Mouse (Mus musculus) liver, adult 2 months (tissue): ENCODE data around the gene Celf2. TPM values are rescaled to one million over a fixed set of nuclear protein-coding genes. Genes with fewer than 3 reads are reported as not detected.

Experiments
- DNase-seq: peaks from one replicate; pipeline ENCODE4 v3.0.0-alpha.2; 2011; ENCODE audit warnings: low read depth, low spot score; ENCODE audit errors: extremely low read depth
- H3K27ac ChIP-seq: fragments of 200-500 bp; replicated peaks from 2 replicates; pipeline ENCODE4 v1.5.1; 2012; ENCODE audit warnings: low read depth, mild to moderate bottlenecking, control low read depth, inconsistent platforms, low read length; ENCODE audit not compliant: insufficient read depth
- H3K27me3 ChIP-seq: fragments of 200-500 bp; 2 replicates; pipeline ENCODE4 v1.6.1; 2012; ENCODE audit warnings: mild to moderate bottlenecking, moderate library complexity, low read length, inconsistent platforms; ENCODE audit not compliant: control insufficient read depth, insufficient read depth
- H3K36me3 ChIP-seq: fragments of 200-500 bp; 2 replicates; pipeline ENCODE4 v1.6.1; 2012; ENCODE audit warnings: low read length, inconsistent platforms; ENCODE audit not compliant: control insufficient read depth, insufficient read depth
- H3K4me1 ChIP-seq: fragments of 200-500 bp; 2 replicates; pipeline ENCODE4 v1.6.1; 2011; ENCODE audit warnings: low read length; ENCODE audit not compliant: control insufficient read depth, insufficient read depth
- H3K4me3 ChIP-seq: fragments of 200-500 bp; 2 replicates; pipeline ENCODE4 v1.5.1; 2011; ENCODE audit warnings: low read depth, mild to moderate bottlenecking, control low read depth, low read length, moderate library complexity; ENCODE audit not compliant: insufficient read depth
- H3K79me2 ChIP-seq: fragments of 200-500 bp; 2 replicates; pipeline ENCODE4 v1.6.1; 2012; ENCODE audit warnings: inconsistent platforms, mild to moderate bottlenecking, low read length, moderate library complexity; ENCODE audit not compliant: control insufficient read depth, insufficient read depth
- H3K9ac ChIP-seq: fragments of 200-500 bp; 2 replicates; pipeline ENCODE4 v1.6.1; 2012; ENCODE audit warnings: low read depth, mild to moderate bottlenecking, control low read depth, inconsistent platforms, low read length
- CTCF ChIP-seq: fragments of 200-500 bp; IDR thresholded peaks from 2 replicates; pipeline ENCODE4 v1.5.1; 2011; ENCODE audit warnings: low read depth, low read length, control low read depth
- POLR2A ChIP-seq: fragments of 200-500 bp; IDR thresholded peaks from 2 replicates; pipeline ENCODE4 v1.6.1; 2011; ENCODE audit warnings: low read length, control low read depth; ENCODE audit not compliant: insufficient read depth; ENCODE audit errors: extremely low read depth
- WGBS: fragments of 180-500 bp; shearing (Covaris S2); methylation state at CpG from one replicate; pipeline ENCODE4 v1.1.7; 2018; 5-methylcytosine and 5-hydroxymethylcytosine counted together
- polyA plus RNA-seq: library from polyadenylated mRNA; depleted of rRNA; stranded (reverse); fragments of >200 nt; gene quantifications from 2 replicates; pipeline ENCODE4 v1.2.3, GENCODE M21; 2012
- total RNA-seq: library from RNA; depleted of rRNA; stranded (reverse); fragments of >200 nt; gene quantifications from 2 replicates; pipeline ENCODE4 v1.2.3, GENCODE M21; 2014

Celf2 gene
- total and polyA plus RNA-seq, 2 experiments, result 2.9 to 4.7 TPM

GRCm38 (mm10) chr2:7255386-7255785 lies 254.0 kb downstream of the Celf2 start:
- Histone ChIP-seq H3K4me1 (peaks cover 10% of the 10 kb centered on the region), H3K9ac (no peak overlapping the region), H3K27me3 (no peaks in the 10 kb centered on the region), H3K4me3 (no peak overlapping the region), H3K79me2 (no peaks in the 10 kb centered on the region), H3K27ac (no peak overlapping the region), H3K36me3 (no peaks in the 10 kb centered on the region)
- 79% methylated on average over 3 of the region's 3 CpGs for WGBS
- no peak for DNase-seq
- no peak for TF ChIP-seq POLR2A
- no peak for TF ChIP-seq CTCF

- Histone ChIP-seq H3K36me3 (no peaks in the 10 kb centered on the region), H3K4me3 (no peak overlapping the region), H3K27ac (no peak overlapping the region), H3K27me3 (no peaks in the 10 kb centered on the region), H3K4me1 (peaks cover 6% of the 10 kb centered on the region; the same call in 1 of the 2 replicates), H3K9ac (no peak overlapping the region), H3K79me2 (no peaks in the 10 kb centered on the region)
- 28% methylated on average over 2 of the region's 2 CpGs for WGBS
- peak; percentile 40 for DNase-seq
- TF ChIP-seq CTCF, result no peak
- TF ChIP-seq POLR2A, result no peak
Observed at GRCm38 (mm10) chr2:7250314-7250713, 259.0 kb downstream of the Celf2 start.

- no peak for TF ChIP-seq POLR2A
- no peak for TF ChIP-seq CTCF
- Histone ChIP-seq H3K4me1 (peaks cover 6% of the 10 kb centered on the region; the same call in 1 of the 2 replicates), H3K27ac (no peak overlapping the region), H3K9ac (no peak overlapping the region), H3K27me3 (no peaks in the 10 kb centered on the region), H3K4me3 (no peak overlapping the region), H3K36me3 (no peaks in the 10 kb centered on the region), H3K79me2 (no peaks in the 10 kb centered on the region)
- no peak for DNase-seq
Observed at GRCm38 (mm10) chr2:7249002-7249401, 260.4 kb downstream of the Celf2 start.

GRCm38 (mm10) chr2:7245958-7246774 lies 263.2 kb downstream of the Celf2 start:
- no peak for TF ChIP-seq POLR2A
- TF ChIP-seq CTCF, result no peak
- Histone ChIP-seq H3K4me1 (peaks cover 6% of the 10 kb centered on the region; the same call in 1 of the 2 replicates), H3K27ac (no peak overlapping the region), H3K27me3 (no peaks in the 10 kb centered on the region), H3K9ac (no peak overlapping the region), H3K79me2 (no peaks in the 10 kb centered on the region), H3K36me3 (no peaks in the 10 kb centered on the region), H3K4me3 (no peak overlapping the region)
- WGBS, result 26% methylated on average over 4 of the region's 4 CpGs
- DNase-seq, result peak; percentile 92

- Histone ChIP-seq H3K79me2 (no peaks in the 10 kb centered on the region), H3K9ac (no peak overlapping the region), H3K27ac (no peak overlapping the region), H3K4me3 (no peak overlapping the region), H3K36me3 (no peaks in the 10 kb centered on the region), H3K4me1 (peaks cover 6% of the 10 kb centered on the region; the same call in 1 of the 2 replicates), H3K27me3 (no peaks in the 10 kb centered on the region)
- TF ChIP-seq CTCF (no peak), POLR2A (no peak)
- 88% methylated on average over 1 of the region's 1 CpGs for WGBS
- DNase-seq, result no peak
Observed at GRCm38 (mm10) chr2:7242139-7242538, 267.2 kb downstream of the Celf2 start.

GRCm38 (mm10) chr2:7241523-7241941 lies 267.8 kb downstream of the Celf2 start:
- Histone ChIP-seq H3K79me2 (no peaks in the 10 kb centered on the region), H3K4me1 (peaks cover 6% of the 10 kb centered on the region; the same call in 1 of the 2 replicates), H3K36me3 (no peaks in the 10 kb centered on the region), H3K4me3 (no peak overlapping the region), H3K27ac (no peak overlapping the region), H3K27me3 (no peaks in the 10 kb centered on the region), H3K9ac (no peak overlapping the region)
- no peak for DNase-seq
- 93% methylated on average over 4 of the region's 4 CpGs for WGBS
- TF ChIP-seq CTCF (no peak), POLR2A (no peak)
